Mouse (Mus musculus): ENCODE data around the gene Tgfbr3. TPM values are rescaled to one million over a fixed set of nuclear protein-coding genes. Genes with fewer than 3 reads are reported as not detected.

The Tgfbr3 gene
- polyA plus RNA-seq, 1 experiment: 0.13 TPM

- no peak for TF ChIP-seq GATA1 (IDR thresholded peaks at IDR 0.05; ENCODE audit: low read length)
Measured at GRCm38 (mm10) chr5:107260708-107261495, 28.5 kb downstream of the Tgfbr3 start.

DNA sequence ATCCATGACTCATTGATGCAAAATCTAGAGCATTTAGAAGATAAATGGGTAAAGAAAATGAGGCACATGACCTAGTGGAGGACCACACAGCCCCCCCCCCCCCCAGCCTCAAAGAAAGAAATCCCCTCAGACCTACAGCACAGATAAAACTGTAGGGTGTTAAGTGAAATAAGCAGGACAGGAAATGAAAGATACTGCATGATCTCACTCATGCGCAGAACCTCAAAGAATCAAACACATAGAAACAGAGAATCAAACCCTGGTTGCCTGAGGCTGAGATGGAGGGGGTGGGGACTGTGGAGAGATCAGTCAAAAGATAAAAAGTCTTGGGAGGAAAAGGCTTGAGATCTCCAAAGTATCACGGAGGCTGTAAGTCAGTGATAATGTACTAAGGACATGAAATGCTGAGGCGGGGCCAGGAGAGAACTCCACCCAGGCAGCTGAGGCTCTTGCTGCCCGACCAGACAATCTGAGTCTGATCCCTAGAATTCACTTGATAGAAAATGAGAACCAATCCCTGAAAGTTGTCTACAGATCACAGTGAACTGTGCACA, 29.9 kb downstream of the Tgfbr3 start:
- no peak for TF ChIP-seq GATA1 (IDR thresholded peaks at IDR 0.05; ENCODE audit: low read length)

- no peak for TF ChIP-seq GATA1 (IDR thresholded peaks at IDR 0.05; ENCODE audit: low read length)
Measured at GRCm38 (mm10) chr5:107253395-107253794, 36.0 kb downstream of the Tgfbr3 start.

DNA sequence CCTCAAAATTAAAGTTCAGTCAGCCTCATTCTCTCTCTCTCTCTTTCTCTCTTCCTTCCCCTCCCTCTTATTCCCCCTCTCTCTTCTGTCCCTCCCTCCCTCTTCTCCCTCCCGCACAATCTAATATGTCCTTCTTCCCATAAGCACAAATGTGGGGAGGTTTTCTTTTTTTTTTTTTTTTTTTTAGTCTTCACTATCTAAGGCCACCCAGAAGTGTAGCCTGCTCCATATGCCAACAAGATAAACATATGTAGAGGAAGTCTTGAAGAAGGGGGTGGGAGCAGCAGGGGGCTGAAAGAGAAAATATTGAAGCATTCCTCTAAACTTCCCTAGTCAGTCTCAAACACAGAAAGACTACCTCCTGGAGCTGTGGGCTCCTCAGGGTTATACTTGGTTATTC, 37.0 kb downstream of the Tgfbr3 start:
- no peak for TF ChIP-seq GATA1 (IDR thresholded peaks at IDR 0.05; ENCODE audit: low read length)

- TF ChIP-seq GATA1 (IDR thresholded peaks at IDR 0.05; ENCODE audit: low read length): no peak
Measured at GRCm38 (mm10) chr5:107251751-107252305, 37.6 kb downstream of the Tgfbr3 start.

GRCm38 (mm10) chr5:107250548-107251272, 38.7 kb downstream of the Tgfbr3 start:
- no peak for TF ChIP-seq GATA1 (IDR thresholded peaks at IDR 0.05; ENCODE audit: low read length)

DNA sequence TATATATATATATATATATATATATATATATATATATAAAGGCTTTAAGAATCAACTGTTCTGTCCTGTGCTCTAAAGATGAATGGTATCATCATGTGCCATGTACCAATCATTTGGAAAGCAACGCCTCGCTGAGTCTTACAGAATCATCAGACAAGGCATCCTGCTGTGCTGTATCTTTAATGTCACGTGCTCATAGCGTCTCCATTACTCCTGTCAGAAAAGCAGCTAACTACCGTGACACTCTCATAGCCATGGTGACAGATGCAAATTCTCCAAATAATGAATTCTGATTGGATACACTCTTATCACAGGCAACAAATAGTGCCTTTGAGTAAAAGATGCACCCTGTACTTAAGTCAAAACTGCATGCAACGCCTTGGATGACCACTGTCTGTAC, 40.7 kb downstream of the Tgfbr3 start:
- no peak for TF ChIP-seq GATA1 (IDR thresholded peaks at IDR 0.05; ENCODE audit: low read length)

GRCm38 (mm10) chr5:107247786-107248185, 41.6 kb downstream of the Tgfbr3 start:
- no peak for TF ChIP-seq GATA1 (IDR thresholded peaks at IDR 0.05; ENCODE audit: low read length)

GRCm38 (mm10) chr5:107243445-107243844, 46.0 kb downstream of the Tgfbr3 start:
- TF ChIP-seq GATA1 (IDR thresholded peaks at IDR 0.05; ENCODE audit: low read length): no peak

DNA sequence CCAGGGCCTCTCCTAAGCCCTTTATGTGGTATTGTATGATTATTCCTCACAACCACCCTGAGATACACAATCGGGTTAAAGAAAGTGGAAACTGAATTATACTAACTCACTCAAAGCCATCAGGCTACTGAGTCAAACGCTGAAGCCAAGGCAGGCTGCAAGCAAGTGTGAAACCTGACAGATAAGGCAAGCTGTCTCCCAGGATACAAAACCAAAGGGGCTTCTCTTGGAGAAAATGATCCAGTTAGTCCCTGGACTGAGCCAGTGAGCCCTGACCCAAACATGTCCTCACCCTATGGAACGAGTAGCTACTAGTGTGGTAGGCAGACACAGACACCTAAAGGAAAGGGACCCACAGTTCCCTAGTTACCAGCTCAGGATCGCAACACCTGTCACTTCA, 46.4 kb downstream of the Tgfbr3 start:
- no peak for TF ChIP-seq GATA1 (IDR thresholded peaks at IDR 0.05; ENCODE audit: low read length)

GRCm38 (mm10) chr5:107240276-107240675, 49.2 kb downstream of the Tgfbr3 start:
- TF ChIP-seq GATA1 (IDR thresholded peaks at IDR 0.05; ENCODE audit: low read length): no peak

- TF ChIP-seq GATA1 (IDR thresholded peaks at IDR 0.05; ENCODE audit: low read length): no peak
Measured at GRCm38 (mm10) chr5:107237971-107238426, 51.4 kb downstream of the Tgfbr3 start.

GRCm38 (mm10) chr5:107236975-107237374, 52.5 kb downstream of the Tgfbr3 start:
- TF ChIP-seq GATA1 (IDR thresholded peaks at IDR 0.05; ENCODE audit: low read length): no peak

DNA sequence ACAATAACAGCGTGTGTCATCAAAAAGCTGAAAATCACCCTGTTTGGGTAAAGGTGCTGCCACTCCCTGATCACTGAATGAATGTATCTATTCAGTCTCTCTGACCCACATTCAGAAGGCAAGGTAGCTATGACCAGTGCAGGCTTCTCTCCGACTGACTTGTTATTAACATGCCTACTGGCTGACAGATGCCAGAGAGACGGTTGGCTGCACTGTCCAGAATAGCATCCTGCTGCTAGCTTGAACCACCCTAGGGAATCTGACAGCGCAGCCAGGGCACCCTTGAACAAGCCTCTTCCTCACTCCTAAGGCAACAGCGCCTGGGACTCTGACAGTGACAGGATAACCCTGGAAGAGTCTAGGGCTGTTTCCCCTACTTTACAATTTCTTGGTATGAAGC, 53.4 kb downstream of the Tgfbr3 start:
- TF ChIP-seq GATA1 (IDR thresholded peaks at IDR 0.05; ENCODE audit: low read length): no peak

- TF ChIP-seq GATA1 (IDR thresholded peaks at IDR 0.05; ENCODE audit: low read length): no peak
Measured at GRCm38 (mm10) chr5:107233366-107234354, 55.8 kb downstream of the Tgfbr3 start.
